Mouse (Mus musculus) liver, adult 2 months (tissue): ENCODE measurements around the gene Hhatl.

Experiments used
- CTCF ChIP-seq: fragments of 200-500 bp; IDR thresholded peaks from 2 replicates; pipeline ENCODE4 v1.5.1; 2011; ENCODE audit warnings: low read depth, low read length, control low read depth
- POLR2A ChIP-seq: fragments of 200-500 bp; IDR thresholded peaks from 2 replicates; pipeline ENCODE4 v1.6.1; 2011; ENCODE audit warnings: low read length, control low read depth; ENCODE audit not compliant: insufficient read depth; ENCODE audit errors: extremely low read depth

DNA sequence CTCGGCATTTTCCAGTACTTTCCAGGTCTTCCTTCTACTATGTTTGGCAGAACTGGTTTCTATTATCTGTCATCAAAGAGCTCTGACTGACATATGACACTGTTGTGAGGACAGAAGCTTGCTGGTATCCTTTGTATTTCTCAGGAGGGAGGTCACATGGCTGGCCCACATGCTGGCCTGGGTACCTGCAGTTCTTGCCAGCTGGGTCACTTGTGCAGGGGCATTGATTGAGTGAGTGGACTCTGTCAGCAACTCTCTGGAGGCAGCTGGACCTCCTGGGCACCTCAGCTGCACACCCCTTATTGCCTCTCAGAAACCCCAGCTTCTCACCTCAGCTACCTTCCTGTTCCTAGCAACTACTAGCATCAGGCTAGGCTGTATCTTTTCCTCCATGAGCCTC is 15.2 kb upstream of the Hhatl start:
- TF ChIP-seq POLR2A (no peak), CTCF (no peak)
